Mouse (Mus musculus): ENCODE results near the gene Cenpm.

- peak; percentile 45 for TF ChIP-seq CTCF (IDR thresholded peaks at IDR 0.05; ENCODE audit: low read depth)
- TF ChIP-seq EP300 (IDR thresholded peaks at IDR 0.05; ENCODE audit: low read depth): no peak
Observed at GRCm38 (mm10) chr15:82188481-82189240, 55.9 kb downstream of the Cenpm start.

Measured in heart, postnatal 0 days (tissue).